Mouse (Mus musculus): ENCODE measurements around the gene Bsg.
"Not testable (repeated sequence)": the region's sequence is repeated elsewhere in the genome, so short reads cannot be mapped to it uniquely, and the experiment has no call there.

Gene Bsg

GRCm38 (mm10) chr10:79682916-79683582 lies 21.2 kb upstream of the Bsg start:
- DNase-seq (ENCODE audit: low read depth, low spot score) = no peak

GRCm38 (mm10) chr10:79683726-79684640 lies 20.3 kb upstream of the Bsg start:
- no peak for DNase-seq (ENCODE audit: low read depth, low spot score)

- no peak for DNase-seq (ENCODE audit: low read depth, low spot score)
Measured at GRCm38 (mm10) chr10:79684770-79685600, 19.3 kb upstream of the Bsg start.

- no peak for DNase-seq (ENCODE audit: low read depth, low spot score)
Measured at GRCm38 (mm10) chr10:79686219-79686618, 18.1 kb upstream of the Bsg start.

GRCm38 (mm10) chr10:79686691-79687090 lies 17.6 kb upstream of the Bsg start:
- DNase-seq (ENCODE audit: low read depth, low spot score) = no peak

- DNase-seq (ENCODE audit: low read depth, low spot score) = no peak
Measured at GRCm38 (mm10) chr10:79687513-79687912, 16.8 kb upstream of the Bsg start.

- no peak for DNase-seq (ENCODE audit: low read depth, low spot score)
Measured at GRCm38 (mm10) chr10:79688720-79689119, 15.6 kb upstream of the Bsg start, which contains the start of gene Gzmm. Gene Gzmm, plus strand, starts transcription at chr10:79689020.

- DNase-seq (ENCODE audit: low read depth, low spot score) = no peak
Measured at GRCm38 (mm10) chr10:79689178-79689577, 15.1 kb upstream of the Bsg start.

- DNase-seq (ENCODE audit: low read depth, low spot score) = no peak
Measured at GRCm38 (mm10) chr10:79691986-79692548, 12.2 kb upstream of the Bsg start.

GRCm38 (mm10) chr10:79693580-79694378 lies 10.5 kb upstream of the Bsg start:
- DNase-seq (ENCODE audit: low read depth, low spot score) = no peak

GRCm38 (mm10) chr10:79694379-79694655 lies 10.0 kb upstream of the Bsg start:
- no peak for DNase-seq (ENCODE audit: low read depth, low spot score)

- no peak for DNase-seq (ENCODE audit: low read depth, low spot score)
Measured at GRCm38 (mm10) chr10:79695231-79696128, 8.8 kb upstream of the Bsg start.

GRCm38 (mm10) chr10:79696129-79696651 lies 8.1 kb upstream of the Bsg start:
- DNase-seq (ENCODE audit: low read depth, low spot score) = no peak

GRCm38 (mm10) chr10:79697916-79698315 lies 6.4 kb upstream of the Bsg start:
- no peak for DNase-seq (ENCODE audit: low read depth, low spot score)

GRCm38 (mm10) chr10:79698459-79698858 lies 5.8 kb upstream of the Bsg start:
- DNase-seq (ENCODE audit: low read depth, low spot score) = no peak

- no peak for DNase-seq (ENCODE audit: low read depth, low spot score)
Measured at GRCm38 (mm10) chr10:79700676-79701075, 3.6 kb upstream of the Bsg start.

- DNase-seq (ENCODE audit: low read depth, low spot score) = no peak
Measured at GRCm38 (mm10) chr10:79701443-79702129, 2.7 kb upstream of the Bsg start.

- DNase-seq (ENCODE audit: low read depth, low spot score) = not testable (repeated sequence)
Measured at GRCm38 (mm10) chr10:79702970-79703369, 1.3 kb upstream of the Bsg start.

GRCm38 (mm10) chr10:79703541-79703940 lies 750 bp upstream of the Bsg start:
- DNase-seq (ENCODE audit: low read depth, low spot score) = no peak

All from brain, embryonic 18.5 days (tissue).